Mouse (Mus musculus) granulocyte monocyte progenitor cell, adult 5-6 weeks (primary cell): ENCODE results near the gene Dazap1. TPM values are rescaled to one million over a fixed set of nuclear protein-coding genes. Genes with fewer than 3 reads are reported as not detected.
"Not testable (repeated sequence)": the region's sequence is repeated elsewhere in the genome, so short reads cannot be mapped to it uniquely, and the experiment has no call there.

Source experiments
- ATAC-seq: replicated peaks from 2 replicates; pipeline ENCODE4 v1.8.0; 2016; ENCODE audit warnings: mild to moderate bottlenecking, moderate TSS enrichment, inconsistent platforms; ENCODE audit not compliant: poor library complexity, severe bottlenecking
- total RNA-seq, 2 experiments: library from RNA; stranded (forward) in 1 of 2; stranded (reverse) in 1 of 2; fragments of 200-712, 200-1000 nt in 1 of 2; fragments of >200 nt in 1 of 2; fragmentation: Nextera tagmentation in 1 of 2; gene quantifications; 2 replicates each; pipeline ENCODE4 v1.2.3; 2014 to 2017

Gene Dazap1
- total RNA-seq (2014; fragmentation: Nextera tagmentation) (128 and 145 TPM in 2 replicates), total RNA-seq (2017) (154 and 157 TPM in 2 replicates)

- peak; percentile 60 for ATAC-seq
Measured at GRCm38 (mm10) chr10:80260642-80261584, at the start of gene Dazap1, which contains the start of gene Gamt. Dazap1 (plus strand) TSS chr10:80261486. Gamt (minus strand) TSS chr10:80261012.

GRCm38 (mm10) chr10:80211547-80212103, 49.7 kb upstream of the Dazap1 start:
- not testable (repeated sequence) for ATAC-seq

GRCm38 (mm10) chr10:80215048-80215772, 46.1 kb upstream of the Dazap1 start:
- peak; percentile 59 for ATAC-seq

- no peak for ATAC-seq
Measured at GRCm38 (mm10) chr10:80220676-80221075, 40.6 kb upstream of the Dazap1 start.

- not testable (repeated sequence) for ATAC-seq
Measured at GRCm38 (mm10) chr10:80223137-80223536, 38.1 kb upstream of the Dazap1 start.

- no peak for ATAC-seq
Measured at GRCm38 (mm10) chr10:80226071-80226415, 35.2 kb upstream of the Dazap1 start.

GRCm38 (mm10) chr10:80226416-80227165, 34.7 kb upstream of the Dazap1 start, which contains the start of gene Mum1:
Mum1 (plus strand) TSS chr10:80226434.
- peak; percentile 99 for ATAC-seq

GRCm38 (mm10) chr10:80227166-80227539, 34.1 kb upstream of the Dazap1 start:
- 0 out of 2 replicates have a peak, but pooled peaks have one; percentile 2 for ATAC-seq

- ATAC-seq: no peak
Measured at GRCm38 (mm10) chr10:80227877-80228775, 33.2 kb upstream of the Dazap1 start.

GRCm38 (mm10) chr10:80236145-80236825, 25.0 kb upstream of the Dazap1 start:
- ATAC-seq: no peak

GRCm38 (mm10) chr10:80237020-80237419, 24.3 kb upstream of the Dazap1 start:
- ATAC-seq: no peak

- ATAC-seq: no peak
Measured at GRCm38 (mm10) chr10:80238306-80238705, 23.0 kb upstream of the Dazap1 start.

- no peak for ATAC-seq
Measured at GRCm38 (mm10) chr10:80239791-80240190, 21.5 kb upstream of the Dazap1 start.

GRCm38 (mm10) chr10:80242088-80242487, 19.2 kb upstream of the Dazap1 start:
- ATAC-seq: no peak

GRCm38 (mm10) chr10:80242607-80243006, 18.7 kb upstream of the Dazap1 start:
- ATAC-seq: no peak

GRCm38 (mm10) chr10:80244791-80245399, 16.4 kb upstream of the Dazap1 start:
- no peak for ATAC-seq

- peak; percentile 16; the same call in 1 of the 2 replicates for ATAC-seq
Measured at GRCm38 (mm10) chr10:80245600-80245999, 15.7 kb upstream of the Dazap1 start.

- no peak for ATAC-seq
Measured at GRCm38 (mm10) chr10:80247849-80248248, 13.4 kb upstream of the Dazap1 start.
